Mouse (Mus musculus): ENCODE measurements around the gene Slc27a3. TPM values are rescaled to one million over a fixed set of nuclear protein-coding genes. Genes with fewer than 3 reads are reported as not detected.
"Not testable (repeated sequence)": the region's sequence is repeated elsewhere in the genome, so short reads cannot be mapped to it uniquely, and the experiment has no call there.

Slc27a3 gene
- total RNA-seq, 2 experiments from 2014 or later, result 7.2 to 8.1 TPM

DNA sequence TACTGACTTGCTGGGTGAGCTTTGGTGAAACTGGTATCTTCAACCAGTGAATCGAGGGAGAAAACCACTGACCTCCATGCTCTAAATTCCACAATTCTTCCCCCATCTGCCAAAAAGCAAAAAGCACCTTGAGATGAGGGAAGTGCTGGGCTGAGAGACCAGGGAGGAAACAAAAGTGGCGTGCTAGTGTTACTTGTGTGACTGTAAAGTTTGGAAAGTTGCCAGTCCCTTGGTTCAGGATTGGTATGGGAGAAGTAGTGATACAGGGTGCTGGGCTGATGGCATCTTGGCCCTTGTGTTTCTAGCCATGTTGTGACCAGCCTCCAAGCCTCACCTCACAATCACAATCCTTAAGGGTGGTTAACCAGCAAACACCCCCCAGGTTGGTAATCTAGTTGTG lies 27.4 kb downstream of the Slc27a3 start:
- no peak for DNase-seq (ENCODE audit: low spot score in 2 of 2)
- intact Hi-C loops (cut with DNase I), result no loop called here

DNA sequence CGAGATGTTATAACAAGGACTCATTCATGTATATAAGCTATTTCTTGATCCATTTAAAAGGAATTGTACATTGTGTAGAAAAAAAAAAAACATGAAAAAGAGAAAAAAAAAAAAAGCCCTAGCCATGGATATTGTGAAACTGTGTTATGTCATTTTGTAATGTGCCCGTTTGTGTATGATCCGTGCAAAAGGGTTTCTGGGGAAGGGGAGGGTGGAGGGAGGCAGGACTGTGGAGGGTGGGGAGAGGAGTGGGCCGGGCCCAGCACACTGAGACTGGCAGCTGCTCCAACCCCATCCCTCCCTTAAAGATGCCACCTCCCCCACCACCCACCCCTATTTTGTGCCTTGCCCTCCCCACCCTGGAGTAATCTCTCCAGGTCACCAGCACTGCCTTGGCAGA lies 28.3 kb downstream of the Slc27a3 start:
- intact Hi-C loops (cut with DNase I), result no loop called here
- no peak for DNase-seq (ENCODE audit: low spot score in 2 of 2)

DNA sequence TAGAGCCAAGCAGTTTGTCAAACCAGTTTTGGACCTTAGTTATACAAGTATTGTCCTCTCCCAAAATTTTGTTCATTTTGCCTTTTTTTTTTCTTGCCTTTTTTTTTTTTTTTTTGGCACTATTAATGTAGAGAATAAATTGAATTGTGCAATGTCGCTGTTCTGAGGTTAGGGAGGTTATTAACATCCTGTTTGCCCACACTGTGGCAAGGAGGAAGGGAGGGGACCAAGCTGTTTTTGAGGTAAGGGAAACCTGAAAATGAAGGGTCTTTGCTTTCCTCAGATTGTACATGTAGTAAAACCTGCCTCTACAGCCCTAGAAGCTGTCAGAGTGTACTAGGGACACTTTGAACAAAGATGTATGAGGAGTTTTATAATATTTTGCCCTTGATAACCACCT lies 30.5 kb downstream of the Slc27a3 start:
- intact Hi-C loops (cut with DNase I), result no loop called here
- DNase-seq (ENCODE audit: low spot score in 2 of 2), result no peak

DNA sequence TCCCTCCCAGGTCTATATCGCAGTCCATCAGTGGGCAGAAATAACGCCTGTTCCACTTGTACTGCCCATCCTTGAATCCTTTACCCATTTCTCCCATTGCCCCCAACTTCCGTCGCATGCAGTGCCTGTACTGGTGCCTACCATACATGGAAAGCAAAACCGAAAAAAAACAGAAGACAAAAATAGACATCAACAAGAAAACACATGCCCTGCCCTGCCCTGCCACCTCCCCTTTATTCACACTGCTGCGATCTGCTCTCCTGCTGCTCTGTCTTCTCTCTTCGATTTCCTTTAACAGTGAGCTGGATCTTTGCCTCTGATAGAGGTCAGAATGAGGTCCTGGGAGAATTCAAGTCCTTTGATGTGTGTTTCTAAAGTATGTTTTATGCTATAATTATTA lies 31.8 kb downstream of the Slc27a3 start:
- intact Hi-C loops (cut with DNase I), result no loop called here
- no peak for DNase-seq (ENCODE audit: low spot score in 2 of 2)

DNA sequence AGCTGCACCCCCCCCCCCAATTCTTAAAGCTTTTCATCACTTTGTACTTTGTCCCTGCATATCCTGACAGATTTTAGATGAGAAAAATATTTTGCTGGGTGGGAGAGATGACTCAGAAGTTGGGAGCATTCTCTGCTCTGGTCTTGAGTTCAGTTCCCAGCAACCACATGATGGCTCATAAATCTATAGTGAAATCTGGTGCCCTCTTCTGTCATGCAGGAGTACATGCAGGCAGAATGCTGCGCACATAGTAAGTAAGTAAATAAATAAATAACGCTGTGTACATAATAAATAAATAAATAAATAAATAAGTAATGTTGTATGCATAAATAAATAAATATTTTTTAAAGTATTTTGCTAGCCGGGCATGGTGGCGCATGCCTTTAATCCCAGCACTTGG lies 41.9 kb downstream of the Slc27a3 start:
- intact Hi-C loops (cut with DNase I), result no loop called here
- DNase-seq (ENCODE audit: low spot score in 2 of 2), result no peak

DNA sequence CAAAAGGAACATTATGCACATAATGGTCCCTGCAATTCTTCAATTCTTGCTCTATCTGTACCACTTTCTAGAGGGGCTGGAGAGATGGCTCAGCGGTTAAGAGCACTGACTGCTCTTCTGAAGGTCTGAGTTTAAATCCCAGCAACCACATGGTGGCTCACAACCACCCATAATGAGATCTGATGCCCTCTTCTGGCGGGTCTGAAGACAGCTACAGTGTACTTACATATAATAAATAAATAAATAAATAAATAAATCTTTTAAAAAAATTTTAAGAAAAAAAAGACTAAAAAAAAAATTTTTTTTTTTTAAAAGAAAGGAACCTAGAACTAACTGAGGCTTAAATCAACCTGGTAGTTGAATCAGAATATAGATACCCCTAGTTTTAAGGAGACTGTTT lies 46.9 kb downstream of the Slc27a3 start:
- DNase-seq (ENCODE audit: low spot score in 2 of 2); intact Hi-C loops (cut with DNase I): not testable (repeated sequence)

DNA sequence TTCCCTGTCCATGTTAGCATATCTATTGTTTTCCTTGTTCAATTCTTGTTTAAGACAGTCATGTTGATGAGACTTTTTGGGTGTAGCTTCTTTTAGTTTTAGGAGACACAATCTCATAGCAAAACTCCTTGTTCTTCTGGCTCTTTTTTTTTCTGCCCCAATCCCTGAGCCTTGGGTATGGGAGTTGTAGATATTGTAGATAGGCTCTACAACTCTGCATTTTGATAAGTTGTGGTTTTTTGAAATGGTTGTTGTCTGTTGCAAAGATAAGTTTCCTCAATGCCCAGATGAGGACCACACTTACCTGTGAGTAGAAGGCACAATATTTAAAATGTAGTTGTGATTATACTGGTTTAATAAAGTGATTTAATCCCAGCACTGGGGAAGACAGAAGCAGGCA lies 49.6 kb downstream of the Slc27a3 start:
- no peak for DNase-seq (ENCODE audit: low spot score in 2 of 2)
- intact Hi-C loops (cut with DNase I), result no loop called here

DNA sequence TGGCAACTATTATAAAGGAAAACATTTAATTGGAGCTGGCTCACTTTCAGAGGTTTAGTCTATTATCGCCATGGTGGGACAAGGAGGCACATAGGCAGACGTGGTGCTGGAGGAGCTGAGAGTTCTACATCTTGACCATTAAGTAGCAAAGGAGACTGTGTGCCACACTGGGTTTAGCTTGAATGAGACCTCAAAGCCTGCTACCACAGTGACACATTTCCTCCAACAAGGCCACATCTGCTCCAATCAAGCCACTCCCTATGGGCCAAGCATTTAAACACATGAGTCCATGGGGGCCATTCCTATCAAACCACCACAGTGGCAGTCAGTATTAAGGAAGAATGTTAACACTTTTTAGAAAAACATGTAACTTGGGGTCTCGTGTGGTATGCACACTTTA lies 51.5 kb downstream of the Slc27a3 start:
- no peak for DNase-seq (ENCODE audit: low spot score in 2 of 2)
- intact Hi-C loops (cut with DNase I), result no loop called here

DNA sequence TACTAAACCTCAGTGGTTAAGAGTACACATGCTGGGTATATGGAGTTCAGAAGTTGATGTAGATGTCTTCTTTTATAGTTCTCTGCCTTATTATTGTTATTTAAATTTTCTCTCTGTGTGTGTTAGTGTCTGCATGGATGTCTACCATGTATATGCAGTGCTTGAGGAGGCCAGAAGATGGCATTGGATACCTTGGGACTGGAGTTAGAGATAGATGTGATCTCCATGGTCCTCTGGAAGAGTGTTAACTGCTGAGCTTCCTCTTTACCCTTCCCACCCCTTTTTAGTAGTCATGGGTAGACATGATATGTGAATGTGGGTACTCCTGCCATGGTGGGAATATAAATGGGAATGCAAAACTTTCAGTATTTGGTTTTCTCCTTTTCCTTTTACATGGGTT lies 54.2 kb downstream of the Slc27a3 start:
- no peak for DNase-seq (ENCODE audit: low spot score in 2 of 2)
- intact Hi-C loops (cut with DNase I), result no loop called here

Other genes starting within 250 kb of the Slc27a3 start
- gene Rps27, start 176.3 kb downstream of the Slc27a3 start, total RNA-seq (2021), result 100 to 1,000 TPM; 768 to 783 TPM
- gene Rab13, start 176.2 kb downstream of the Slc27a3 start, total RNA-seq (2021), result 1 to 10 TPM; 6.0 to 8.0 TPM
- 10 to 100 TPM; 43.2 to 44.7 TPM for gene Jtb, start 158.3 kb downstream of the Slc27a3 start, total RNA-seq (2021)
- gene Creb3l4, start 146.4 kb downstream of the Slc27a3 start, total RNA-seq (2021), result not detected
- gene Slc39a1, start 141.8 kb downstream of the Slc27a3 start, total RNA-seq (2021), result 10 to 100 TPM; 47.7 to 48.8 TPM
- 10 to 100 TPM; 25.8 to 30.7 TPM for gene Crtc2, start 135.8 kb downstream of the Slc27a3 start, total RNA-seq (2021)
- gene Dennd4b, start 124.8 kb downstream of the Slc27a3 start, total RNA-seq (2021), result 10 to 100 TPM; 30.5 to 33.4 TPM
- gene Gatad2b, start 96.8 kb downstream of the Slc27a3 start, total RNA-seq (2021), result 10 to 100 TPM; 88.3 to 97.4 TPM
- 10 to 100 TPM; 64.3 to 70.2 TPM for gene Ints3, start 43.7 kb upstream of the Slc27a3 start, total RNA-seq (2021)
- 1 to 10 TPM; 3.0 to 3.1 TPM for gene Npr1, start 75.9 kb upstream of the Slc27a3 start, total RNA-seq (2021)
- 10 to 100 TPM; 81.2 to 84.6 TPM for gene Ilf2, start 86.2 kb upstream of the Slc27a3 start, total RNA-seq (2021)
- 10 to 100 TPM; 46.6 to 52.8 TPM for gene Snapin, start 101.1 kb upstream of the Slc27a3 start, total RNA-seq (2021)
- 100 to 1,000 TPM; 177 to 179 TPM for gene Chtop, start 119.6 kb upstream of the Slc27a3 start, total RNA-seq (2021)
- 100 to 1,000 TPM; 113 to 116 TPM for gene S100a1, start 124.5 kb upstream of the Slc27a3 start, total RNA-seq (2021)
- 10 to 100 TPM; 17.0 to 21.1 TPM for gene S100a13, start 124.5 kb upstream of the Slc27a3 start, total RNA-seq (2021)
- under 1 TPM; 0.50 to 0.71 TPM for gene S100a14, start 136.9 kb upstream of the Slc27a3 start, total RNA-seq (2021)
- 10 to 100 TPM; 73.7 to 82.8 TPM for gene S100a16, start 147.3 kb upstream of the Slc27a3 start, total RNA-seq (2021)
- gene S100a3, start 170.6 kb upstream of the Slc27a3 start, total RNA-seq (2021), result 1 to 10 TPM; 1.1 to 1.4 TPM
- not detected for gene S100a2, start 200.3 kb upstream of the Slc27a3 start, total RNA-seq (2021)
- gene Gm42674, start 212.0 kb upstream of the Slc27a3 start, total RNA-seq (2021), result not detected
- 1 to 10 TPM; 3.6 to 7.5 TPM for gene S100a4, start 213.8 kb upstream of the Slc27a3 start, total RNA-seq (2021)
- gene S100a5, start 218.6 kb upstream of the Slc27a3 start, total RNA-seq (2021), result not detected
- 10 to 100 TPM; 24.6 to 31.1 TPM for gene S100a6, start 222.9 kb upstream of the Slc27a3 start, total RNA-seq (2021)